Mouse (Mus musculus): ENCODE data around the gene Ccl19. TPM values are rescaled to one million over a fixed set of nuclear protein-coding genes. Genes with fewer than 3 reads are reported as not detected.
"Not testable (repeated sequence)": the region's sequence is repeated elsewhere in the genome, so short reads cannot be mapped to it uniquely, and the experiment has no call there.

Ccl19 gene
- 0.38 and 0.52 TPM in 2 replicates for polyA plus RNA-seq (2016; fragmentation: Nextera tagmentation; extraction: Ambion mirVana)

- H3K9ac ChIP-seq (replicated peaks); H3K36me3 ChIP-seq; H3K4me3 ChIP-seq; H3K9me3 ChIP-seq; ATAC-seq (ENCODE audit: low FRiP score, low read depth); H3K27ac ChIP-seq (replicated peaks); H3K27me3 ChIP-seq; H3K4me2 ChIP-seq (replicated peaks); H3K4me1 ChIP-seq: not testable (repeated sequence)
- WGBS: no CpG with 5 or more reads among the region's 6 CpGs
These were observed at the start of gene Ccl19 for GRCm38 (mm10) chr4:42756477-42756876. TSS of gene Ccl19 (minus strand) at chr4:42756577.

- H3K9ac ChIP-seq (replicated peaks); H3K4me3 ChIP-seq: not testable (repeated sequence)
These were observed 17.5 kb upstream of the Ccl19 start, which contains the start of gene Ccl21a for GRCm38 (mm10) chr4:42773893-42774292. TSS of gene Ccl21a (minus strand) at chr4:42773993.

GRCm38 (mm10) chr4:42735245-42735644 lies 21.1 kb downstream of the Ccl19 start, which contains the start of gene 4930578G10Rik:
TSS of gene 4930578G10Rik (plus strand) at chr4:42735545.
- H3K27me3 ChIP-seq; H3K9me3 ChIP-seq; H3K27ac ChIP-seq (replicated peaks); H3K9ac ChIP-seq (replicated peaks); H3K4me1 ChIP-seq; H3K36me3 ChIP-seq; H3K4me3 ChIP-seq; ATAC-seq (ENCODE audit: low FRiP score, low read depth); H3K4me2 ChIP-seq (replicated peaks): not testable (repeated sequence)
- no CpG with 5 or more reads among the region's 13 CpGs for WGBS

More at GRCm38 (mm10) chr4:42773893-42774292, 17.5 kb upstream of the Ccl19 start, which contains the start of gene Ccl21a:
- not testable (repeated sequence) for H3K4me2 ChIP-seq (replicated peaks); H3K27ac ChIP-seq (replicated peaks); H3K9me3 ChIP-seq; ATAC-seq (ENCODE audit: low FRiP score, low read depth); H3K4me1 ChIP-seq; H3K27me3 ChIP-seq; H3K36me3 ChIP-seq
- WGBS: no CpG with 5 or more reads among the region's 5 CpGs

Other genes with a start within 250 kb of the Ccl19 start
- not detected in 2 replicates for gene Fam205a2, start 228.4 kb downstream of the Ccl19 start, polyA plus RNA-seq (2016; fragmentation: Nextera tagmentation; extraction: Ambion mirVana)
- gene Gm10591, start 144.4 kb downstream of the Ccl19 start, polyA plus RNA-seq (2016; fragmentation: Nextera tagmentation; extraction: Ambion mirVana): not detected in 2 replicates
- gene Gm2564, start 126.9 kb downstream of the Ccl19 start, polyA plus RNA-seq (2016; fragmentation: Nextera tagmentation; extraction: Ambion mirVana): not detected in 2 replicates
- gene Ccl27b, start 101.3 kb downstream of the Ccl19 start, polyA plus RNA-seq (2016; fragmentation: Nextera tagmentation; extraction: Ambion mirVana): not detected in 2 replicates
- not detected in 2 replicates for gene Il11ra2, start 94.7 kb downstream of the Ccl19 start, polyA plus RNA-seq (2016; fragmentation: Nextera tagmentation; extraction: Ambion mirVana)
- gene 4930578G10Rik, start 21.0 kb downstream of the Ccl19 start, polyA plus RNA-seq (2016; fragmentation: Nextera tagmentation; extraction: Ambion mirVana): 1.8 and 2.4 TPM in 2 replicates
- 0.73 and 1.1 TPM in 2 replicates for gene Ccl21a, start 17.4 kb upstream of the Ccl19 start, polyA plus RNA-seq (2016; fragmentation: Nextera tagmentation; extraction: Ambion mirVana)
- gene Fam205a1, start 97.3 kb upstream of the Ccl19 start, polyA plus RNA-seq (2016; fragmentation: Nextera tagmentation; extraction: Ambion mirVana): 0.09 and 0.26 TPM in 2 replicates
- 0.32 and 0.47 TPM in 2 replicates for gene Gm12394, start 100.2 kb upstream of the Ccl19 start, polyA plus RNA-seq (2016; fragmentation: Nextera tagmentation; extraction: Ambion mirVana)
- gene Fam205c, start 117.7 kb upstream of the Ccl19 start, polyA plus RNA-seq (2016; fragmentation: Nextera tagmentation; extraction: Ambion mirVana): 2.3 and 3.0 TPM in 2 replicates
- gene Phf24, start 160.1 kb upstream of the Ccl19 start, polyA plus RNA-seq (2016; fragmentation: Nextera tagmentation; extraction: Ambion mirVana): 6.6 and 8.4 TPM in 2 replicates
- gene Dnajb5, start 193.2 kb upstream of the Ccl19 start, polyA plus RNA-seq (2016; fragmentation: Nextera tagmentation; extraction: Ambion mirVana): 27.0 and 35.2 TPM in 2 replicates
- 0.24 and 0.55 TPM in 2 replicates for gene 1700022I11Rik, start 213.0 kb upstream of the Ccl19 start, polyA plus RNA-seq (2016; fragmentation: Nextera tagmentation; extraction: Ambion mirVana)
- 645 and 652 TPM in 2 replicates for gene Vcp, start 243.9 kb upstream of the Ccl19 start, polyA plus RNA-seq (2016; fragmentation: Nextera tagmentation; extraction: Ambion mirVana)

All from midbrain, embryonic 12.5 days (tissue).